7 mouse cellular contexts compared by ENCODE assay signal in the genomic region with DNA sequence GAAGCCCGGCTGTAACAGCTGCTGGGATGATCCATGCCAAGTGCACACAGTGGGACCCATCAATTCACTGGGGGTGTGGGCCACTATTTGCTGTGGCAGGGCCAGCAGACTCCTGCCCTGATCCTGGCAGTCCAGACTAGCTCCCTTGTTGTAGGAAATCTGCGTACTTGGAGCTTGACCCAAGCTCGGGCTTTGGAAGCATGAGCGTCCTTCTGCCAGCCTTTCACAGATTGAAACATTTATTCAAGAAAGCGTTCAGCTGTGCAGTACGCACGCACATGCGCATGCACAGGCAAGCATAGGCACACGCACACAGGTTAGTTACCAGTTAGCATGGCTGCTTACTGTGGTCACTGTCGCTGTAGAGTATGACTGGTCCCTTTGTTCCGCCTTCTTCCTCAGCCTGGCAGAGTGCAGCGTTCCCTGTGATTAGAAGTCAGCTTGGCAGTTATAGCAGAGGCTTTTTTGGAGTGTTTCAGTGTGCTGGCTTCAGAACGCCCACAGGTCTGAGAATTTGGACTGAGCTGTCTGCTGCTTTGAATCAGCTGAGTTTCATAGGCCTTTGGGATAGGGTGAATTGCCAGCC. TPM values are rescaled to one million over a fixed set of nuclear protein-coding genes. Genes with fewer than 3 reads are reported as not detected.
DNase-seq lines count a peak whose midpoint lies in the region; ATAC-seq and TF ChIP-seq lines count a peak whose summit lies in the region.

No protein-coding gene starts in this region.

- no peak for ATAC-seq in midbrain, embryonic 13.5 days
- ATAC-seq in forebrain, postnatal 0 days: peak; percentile 91

- no peak overlapping the region for H3K4me2 ChIP-seq in midbrain, embryonic 13.5 days (replicated peaks)
- no peak overlapping the region for H3K4me2 ChIP-seq in forebrain, postnatal 0 days (ENCODE audit: low read depth)

- H3K27me3 ChIP-seq in midbrain, embryonic 13.5 days: peaks cover 48% of the 10 kb centered on the region
- H3K27me3 ChIP-seq in midbrain, embryonic 10.5 days (ENCODE audit: low read depth, poor library complexity, severe bottlenecking): peaks cover 29% of the 10 kb centered on the region
- no peaks in the 10 kb centered on the region for H3K27me3 ChIP-seq in forebrain, postnatal 0 days (ENCODE audit: insufficient read depth, low read length)

- intact Hi-C loops in left cerebral cortex, adult 2 months (cut with DNase I): loop anchor here (2.0 kb wide), 2 partner anchors 18 to 46 kb away; no protein-coding TSS in a partner anchor
- intact Hi-C loops in gastrocnemius, postnatal 36 days (cut with DNase I): no loop called here

- H3K9me3 ChIP-seq in midbrain, embryonic 13.5 days: no peaks in the 10 kb centered on the region
- H3K9me3 ChIP-seq in midbrain, embryonic 10.5 days (replicated peaks): no peaks in the 10 kb centered on the region
- H3K9me3 ChIP-seq in forebrain, postnatal 0 days (ENCODE audit: low read length): no peaks in the 10 kb centered on the region

- no peak overlapping the region for H3K9ac ChIP-seq in midbrain, embryonic 13.5 days (replicated peaks)
- no peak overlapping the region for H3K9ac ChIP-seq in forebrain, postnatal 0 days

- DNase-seq in midbrain, embryonic 10.5 days (ENCODE audit: low spot score): no peak
- peak; percentile 75 for DNase-seq in forebrain, postnatal 0 days
- DNase-seq in left cerebral cortex, adult 2 months (ENCODE audit: extremely low spot score in 1 of 2, low spot score in 2 of 2): peak; percentile 62 to 65
- DNase-seq in telencephalon, adult 2 months (ENCODE audit: low read depth, low spot score): peak; percentile 96
- DNase-seq in adrenal gland, adult (ENCODE audit: inconsistent age in 2 of 2, low spot score in 1 of 2): no peak
- no peak for DNase-seq in gastrocnemius, postnatal 36 days

- peak overlapping the region; percentile 39; the same call in 1 of the 2 replicates for H3K27ac ChIP-seq in midbrain, embryonic 13.5 days
- no peak overlapping the region for H3K27ac ChIP-seq in midbrain, embryonic 10.5 days (replicated peaks)
- H3K27ac ChIP-seq in forebrain, postnatal 0 days (ENCODE audit: low read depth, low read length): peak overlapping the region; percentile 74
- H3K27ac ChIP-seq in left cerebral cortex, adult 2 months: peak overlapping the region; percentile 85

- peaks cover 10% of the 10 kb centered on the region for H3K4me1 ChIP-seq in midbrain, embryonic 13.5 days (replicated peaks)
- H3K4me1 ChIP-seq in midbrain, embryonic 10.5 days: peaks cover 23% of the 10 kb centered on the region
- peaks cover 12% of the 10 kb centered on the region for H3K4me1 ChIP-seq in forebrain, postnatal 0 days (ENCODE audit: insufficient read depth)

- no peak overlapping the region for H3K4me3 ChIP-seq in midbrain, embryonic 13.5 days (replicated peaks)
- H3K4me3 ChIP-seq in midbrain, embryonic 10.5 days: no peak overlapping the region
- H3K4me3 ChIP-seq in forebrain, postnatal 0 days (ENCODE audit: low read depth, low read length): no peak overlapping the region
- H3K4me3 ChIP-seq in left cerebral cortex, adult 2 months: no peak overlapping the region

- WGBS in midbrain, embryonic 13.5 days: 82% methylated on average over 13 of the region's 13 CpGs
- 91% methylated on average over 13 of the region's 13 CpGs for WGBS in midbrain, embryonic 10.5 days
- 44% methylated on average over 13 of the region's 13 CpGs for WGBS in forebrain, postnatal 0 days

- H3K36me3 ChIP-seq in midbrain, embryonic 13.5 days: peaks cover 34% of the 10 kb centered on the region
- H3K36me3 ChIP-seq in midbrain, embryonic 10.5 days: peaks cover 44% of the 10 kb centered on the region
- H3K36me3 ChIP-seq in forebrain, postnatal 0 days (ENCODE audit: insufficient read depth): peaks cover 7% of the 10 kb centered on the region; the same call in 1 of the 2 replicates

- no peak for TF ChIP-seq CTCF in forebrain, postnatal 0 days (IDR thresholded peaks at IDR 0.05; ENCODE audit: low read depth)
- TF ChIP-seq CTCF in left cerebral cortex, adult 2 months (IDR thresholded peaks at IDR 0.05): no peak

RNA-seq across cellular contexts. Expression of a gene that starts 47.0 kb away (rescaled TPM):
- 6.0 and 8.1 TPM in 2 replicates for polyA plus RNA-seq in midbrain, embryonic 13.5 days (2015; fragmentation: Nextera tagmentation; extraction: Ambion mirVana)
- 7.0 and 7.7 TPM in 2 replicates for polyA plus RNA-seq in midbrain, embryonic 10.5 days (2016; fragmentation: Nextera tagmentation; extraction: Ambion mirVana)
- 53.3 and 71.4 TPM in 2 replicates for total RNA-seq in forebrain, postnatal 0 days (2014; rRNA removed)
- polyA plus RNA-seq in forebrain, postnatal 0 days (2015; fragmentation: Nextera tagmentation; extraction: Ambion mirVana): 8.2 and 11.4 TPM in 2 replicates
- total RNA-seq in left cerebral cortex, adult 2 months (2021): 10 to 100 TPM; 29.6 to 35.9 TPM
- total RNA-seq in gastrocnemius, postnatal 36 days (2021): 1 to 10 TPM; 7.1 to 8.0 TPM

RNA-seq across cellular contexts. Expression of a gene that starts 49.1 kb away (rescaled TPM):
- polyA plus RNA-seq in midbrain, embryonic 13.5 days (2015; fragmentation: Nextera tagmentation; extraction: Ambion mirVana): 206 and 218 TPM in 2 replicates
- polyA plus RNA-seq in midbrain, embryonic 10.5 days (2016; fragmentation: Nextera tagmentation; extraction: Ambion mirVana): 85.7 and 99.7 TPM in 2 replicates
- 191 and 193 TPM in 2 replicates for total RNA-seq in forebrain, postnatal 0 days (2014; rRNA removed)
- 411 and 466 TPM in 2 replicates for polyA plus RNA-seq in forebrain, postnatal 0 days (2015; fragmentation: Nextera tagmentation; extraction: Ambion mirVana)
- total RNA-seq in left cerebral cortex, adult 2 months (2021): 100 to 1,000 TPM; 300 to 307 TPM
- total RNA-seq in gastrocnemius, postnatal 36 days (2021): 10 to 100 TPM; 15.0 to 18.5 TPM

Comparison
In these comparisons a context has a peak if more than half of its experiments do, and no peak if none do; other contexts are left out.
1. DNase-seq: peak in forebrain, postnatal 0 days (single experiment), left cerebral cortex, adult 2 months (2 of 2) and telencephalon, adult 2 months (single experiment); none in midbrain, embryonic 10.5 days (single experiment), adrenal gland, adult (0 of 2) and gastrocnemius, postnatal 36 days (0 of 2).